Mouse (Mus musculus): ENCODE results near the gene Ctdsp1. TPM values are rescaled to one million over a fixed set of nuclear protein-coding genes. Genes with fewer than 3 reads are reported as not detected.

Ctdsp1 gene
- total and polyA plus RNA-seq, 3 experiments = 122 to 137 (median 122) TPM

GRCm38 (mm10) chr1:74397919-74398451 lies 6.7 kb downstream of the Ctdsp1 start:
- Histone ChIP-seq H3K27me3 (ENCODE audit: control insufficient read depth, insufficient read depth, low read length) (no peaks in the 10 kb centered on the region), H3K27ac (peak overlapping the region; percentile 95), H3K79me2 (replicated peaks; ENCODE audit: control insufficient read depth, insufficient read depth, low read length) (no peaks in the 10 kb centered on the region), H3K9ac (ENCODE audit: low read depth, low read length) (peak overlapping the region; percentile 58), H3K4me1 (ENCODE audit: control insufficient read depth, insufficient read depth, low read length) (peaks cover 5% of the 10 kb centered on the region; the same call in 1 of the 2 replicates), H3K4me3 (peak overlapping the region; percentile 54), H3K36me3 (ENCODE audit: control insufficient read depth, insufficient read depth, low read length) (no peaks in the 10 kb centered on the region)
- no peak for TF ChIP-seq POLR2A (IDR thresholded peaks at IDR 0.05; ENCODE audit: insufficient read depth, low read depth, low read length)
- no peak for TF ChIP-seq EP300 (IDR thresholded peaks at IDR 0.05; ENCODE audit: insufficient read depth, low read depth, low read length)
- peak; percentile 85 for TF ChIP-seq CTCF (IDR thresholded peaks at IDR 0.05)
- intact Hi-C loops (cut with DNase I) = loop anchor here (2.0 to 10.0 kb wide), 3 partner anchors 55 to 191 kb away; partner anchors contain the start of genes Bcs1l and Zfp142
- WGBS = 5% methylated on average over 11 of the region's 11 CpGs
- DNase-seq = peak; percentile 75 to 77

DNA sequence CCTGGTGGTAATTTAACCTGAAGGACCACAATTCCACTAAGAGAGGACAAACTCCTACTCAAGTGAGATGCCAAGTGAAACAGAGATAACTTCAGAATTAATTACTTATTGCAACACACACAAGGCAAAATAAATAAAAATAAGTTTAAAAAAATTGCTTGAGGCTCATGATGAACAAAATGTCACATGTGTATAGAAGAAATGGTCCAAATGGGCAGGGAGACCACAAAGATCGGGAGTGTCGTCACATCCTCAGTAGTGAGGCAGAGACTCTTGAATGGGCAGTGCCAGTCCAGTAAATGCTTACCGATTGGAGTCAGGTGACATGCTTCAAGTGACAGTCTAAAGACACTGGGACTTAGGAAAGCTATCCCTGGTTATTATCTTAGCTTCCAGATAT lies 9.2 kb downstream of the Ctdsp1 start:
- Histone ChIP-seq H3K27ac (no peak overlapping the region), H3K27me3 (ENCODE audit: control insufficient read depth, insufficient read depth, low read length) (no peaks in the 10 kb centered on the region)
- no peak for TF ChIP-seq EP300 (IDR thresholded peaks at IDR 0.05; ENCODE audit: insufficient read depth, low read depth, low read length)
- TF ChIP-seq CTCF (IDR thresholded peaks at IDR 0.05) = no peak
- no peak for TF ChIP-seq POLR2A (IDR thresholded peaks at IDR 0.05; ENCODE audit: insufficient read depth, low read depth, low read length)

GRCm38 (mm10) chr1:74401015-74401702 lies 9.8 kb downstream of the Ctdsp1 start:
- H3K27me3 ChIP-seq (ENCODE audit: control insufficient read depth, insufficient read depth, low read length) = no peaks in the 10 kb centered on the region
- peaks cover 5% of the 10 kb centered on the region; the same call in 1 of the 2 replicates for H3K4me1 ChIP-seq (ENCODE audit: control insufficient read depth, insufficient read depth, low read length)
- TF ChIP-seq CTCF (IDR thresholded peaks at IDR 0.05) (no peak), POLR2A (IDR thresholded peaks at IDR 0.05; ENCODE audit: insufficient read depth, low read depth, low read length) (no peak), EP300 (IDR thresholded peaks at IDR 0.05; ENCODE audit: insufficient read depth, low read depth, low read length) (no peak)
- no peak overlapping the region for H3K9ac ChIP-seq (ENCODE audit: low read depth, low read length)
- no peak for DNase-seq
- no peak overlapping the region for H3K4me3 ChIP-seq
- no peaks in the 10 kb centered on the region for H3K79me2 ChIP-seq (replicated peaks; ENCODE audit: control insufficient read depth, insufficient read depth, low read length)
- WGBS = 38% methylated on average over 16 of the region's 16 CpGs
- intact Hi-C loops (cut with DNase I) = no loop called here
- H3K36me3 ChIP-seq (ENCODE audit: control insufficient read depth, insufficient read depth, low read length) = no peaks in the 10 kb centered on the region
- H3K27ac ChIP-seq = no peak overlapping the region

More for the DNA sequence above, 9.2 kb downstream of the Ctdsp1 start:
- no peak overlapping the region for H3K9ac ChIP-seq (ENCODE audit: low read depth, low read length)
- H3K79me2 ChIP-seq (replicated peaks; ENCODE audit: control insufficient read depth, insufficient read depth, low read length) = no peaks in the 10 kb centered on the region
- no peak for DNase-seq
- 76% methylated on average over 3 of the region's 3 CpGs for WGBS
- intact Hi-C loops (cut with DNase I) = no loop called here
- H3K36me3 ChIP-seq (ENCODE audit: control insufficient read depth, insufficient read depth, low read length) = no peaks in the 10 kb centered on the region
- H3K4me3 ChIP-seq = no peak overlapping the region
- H3K4me1 ChIP-seq (ENCODE audit: control insufficient read depth, insufficient read depth, low read length) = peaks cover 5% of the 10 kb centered on the region; the same call in 1 of the 2 replicates

DNA sequence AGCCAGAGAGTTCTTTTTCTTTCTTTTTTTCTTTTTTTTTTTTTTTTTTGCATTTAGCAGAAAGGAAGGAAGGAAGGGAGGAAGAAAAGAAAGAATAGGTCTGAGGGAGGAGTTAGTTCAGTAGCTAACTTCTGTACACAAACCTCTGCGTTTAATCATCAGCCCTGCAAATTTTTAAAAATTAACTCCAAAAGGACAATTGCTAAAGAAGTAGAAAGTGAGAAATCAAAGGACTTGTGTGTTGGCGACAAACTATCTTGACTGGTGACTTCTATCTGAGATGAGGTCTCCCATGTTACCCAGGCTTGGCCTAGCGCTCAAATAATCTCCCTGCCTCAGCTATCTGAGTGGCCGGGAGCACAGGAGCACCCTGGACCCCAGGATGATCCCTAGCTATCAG lies 12.9 kb downstream of the Ctdsp1 start:
- H3K36me3 ChIP-seq (ENCODE audit: control insufficient read depth, insufficient read depth, low read length) = no peaks in the 10 kb centered on the region
- TF ChIP-seq CTCF (IDR thresholded peaks at IDR 0.05) (no peak), POLR2A (IDR thresholded peaks at IDR 0.05; ENCODE audit: insufficient read depth, low read depth, low read length) (no peak), EP300 (IDR thresholded peaks at IDR 0.05; ENCODE audit: insufficient read depth, low read depth, low read length) (no peak)
- no peak overlapping the region for H3K27ac ChIP-seq
- no peak for DNase-seq
- WGBS = 70% methylated on average over 4 of the region's 4 CpGs
- no peak overlapping the region for H3K9ac ChIP-seq (ENCODE audit: low read depth, low read length)
- intact Hi-C loops (cut with DNase I) = no loop called here
- no peaks in the 10 kb centered on the region for H3K27me3 ChIP-seq (ENCODE audit: control insufficient read depth, insufficient read depth, low read length)
- no peaks in the 10 kb centered on the region for H3K4me1 ChIP-seq (ENCODE audit: control insufficient read depth, insufficient read depth, low read length)
- H3K4me3 ChIP-seq = no peak overlapping the region
- no peaks in the 10 kb centered on the region for H3K79me2 ChIP-seq (replicated peaks; ENCODE audit: control insufficient read depth, insufficient read depth, low read length)

GRCm38 (mm10) chr1:74408589-74409504 lies 17.5 kb downstream of the Ctdsp1 start, which contains the start of gene Vil1:
Gene Vil1 (plus strand): TSS chr1:74409376.
- TF ChIP-seq POLR2A (IDR thresholded peaks at IDR 0.05; ENCODE audit: insufficient read depth, low read depth, low read length) = no peak
- TF ChIP-seq EP300 (IDR thresholded peaks at IDR 0.05; ENCODE audit: insufficient read depth, low read depth, low read length) = no peak
- TF ChIP-seq CTCF (IDR thresholded peaks at IDR 0.05) = no peak
- WGBS = 61% methylated on average over 15 of the region's 15 CpGs
- no peaks in the 10 kb centered on the region for H3K36me3 ChIP-seq (ENCODE audit: control insufficient read depth, insufficient read depth, low read length)
- no peak within 1 kb of the TSS for H3K9ac ChIP-seq (ENCODE audit: low read depth, low read length)
- intact Hi-C loops (cut with DNase I) = no loop called here
- H3K4me3 ChIP-seq = no peak within 1 kb of the TSS
- H3K79me2 ChIP-seq (replicated peaks; ENCODE audit: control insufficient read depth, insufficient read depth, low read length) = no peaks in the 10 kb centered on the region
- H3K4me1 ChIP-seq (ENCODE audit: control insufficient read depth, insufficient read depth, low read length) = no peaks in the 10 kb centered on the region
- H3K27me3 ChIP-seq (ENCODE audit: control insufficient read depth, insufficient read depth, low read length) = no peaks in the 10 kb centered on the region
- no peak for DNase-seq
- H3K27ac ChIP-seq = no peak within 1 kb of the TSS
